Mouse (Mus musculus) heart, adult 11 months (tissue): ENCODE results near the gene Khdrbs1.
A peak's percentile ranks its signal among the peaks of the same experiment; 100 is the strongest.
"Not testable (repeated sequence)": the region's sequence is repeated elsewhere in the genome, so short reads cannot be mapped to it uniquely, and the experiment has no call there.

Experiments
- DNase-seq: peaks from one replicate; pipeline ENCODE4 v3.0.0; 2022

The Khdrbs1 gene

GRCm38 (mm10) chr4:129743010-129743390, 897 bp upstream of the Khdrbs1 start:
- DNase-seq = no peak

- DNase-seq = no peak
These were observed 200 bp downstream of the Khdrbs1 start for GRCm38 (mm10) chr4:129741974-129742231.

GRCm38 (mm10) chr4:129741251-129741973, 691 bp downstream of the Khdrbs1 start:
- peak; percentile 96 for DNase-seq

- peak; percentile 23 for DNase-seq
These were observed 2.9 kb downstream of the Khdrbs1 start for GRCm38 (mm10) chr4:129739111-129739645.

GRCm38 (mm10) chr4:129736173-129736572, 5.9 kb downstream of the Khdrbs1 start:
- peak; percentile 31 for DNase-seq

- DNase-seq = not testable (repeated sequence)
These were observed 6.6 kb downstream of the Khdrbs1 start for GRCm38 (mm10) chr4:129735485-129735884.

- DNase-seq = peak; percentile 9
These were observed 10.7 kb downstream of the Khdrbs1 start for GRCm38 (mm10) chr4:129731423-129731822.

- DNase-seq = peak; percentile 81
These were observed 25.8 kb downstream of the Khdrbs1 start for GRCm38 (mm10) chr4:129716310-129716709.

- no peak for DNase-seq
These were observed 32.5 kb downstream of the Khdrbs1 start for GRCm38 (mm10) chr4:129709486-129710129.

- DNase-seq = no peak
These were observed 35.4 kb downstream of the Khdrbs1 start for GRCm38 (mm10) chr4:129706750-129707149.

GRCm38 (mm10) chr4:129702454-129702853, 39.6 kb downstream of the Khdrbs1 start:
- peak; percentile 97 for DNase-seq

GRCm38 (mm10) chr4:129701503-129702377, 40.4 kb downstream of the Khdrbs1 start:
- DNase-seq = peak; percentile 97

GRCm38 (mm10) chr4:129700661-129701060, 41.4 kb downstream of the Khdrbs1 start:
- DNase-seq = peak; percentile 91

GRCm38 (mm10) chr4:129700216-129700615, 41.9 kb downstream of the Khdrbs1 start:
- peak; percentile 79 for DNase-seq

- DNase-seq = no peak
These were observed 44.9 kb downstream of the Khdrbs1 start for GRCm38 (mm10) chr4:129697191-129697590.

GRCm38 (mm10) chr4:129696158-129696985, 45.7 kb downstream of the Khdrbs1 start, which contains the start of gene Tmem39b:
Gene Tmem39b (minus strand): TSS chr4:129696838.
- peak; percentile 99 for DNase-seq

GRCm38 (mm10) chr4:129695815-129696157, 46.3 kb downstream of the Khdrbs1 start:
- DNase-seq = no peak

- no peak for DNase-seq
These were observed 57.6 kb downstream of the Khdrbs1 start for GRCm38 (mm10) chr4:129684531-129684930.

GRCm38 (mm10) chr4:129683901-129684493, 58.1 kb downstream of the Khdrbs1 start:
- peak; percentile 82 for DNase-seq

GRCm38 (mm10) chr4:129681837-129682236, 60.3 kb downstream of the Khdrbs1 start:
- no peak for DNase-seq

- no peak for DNase-seq
These were observed 69.1 kb downstream of the Khdrbs1 start for GRCm38 (mm10) chr4:129672878-129673449.
